Mouse (Mus musculus): ENCODE data around the gene Rab23.

The Rab23 gene

DNA sequence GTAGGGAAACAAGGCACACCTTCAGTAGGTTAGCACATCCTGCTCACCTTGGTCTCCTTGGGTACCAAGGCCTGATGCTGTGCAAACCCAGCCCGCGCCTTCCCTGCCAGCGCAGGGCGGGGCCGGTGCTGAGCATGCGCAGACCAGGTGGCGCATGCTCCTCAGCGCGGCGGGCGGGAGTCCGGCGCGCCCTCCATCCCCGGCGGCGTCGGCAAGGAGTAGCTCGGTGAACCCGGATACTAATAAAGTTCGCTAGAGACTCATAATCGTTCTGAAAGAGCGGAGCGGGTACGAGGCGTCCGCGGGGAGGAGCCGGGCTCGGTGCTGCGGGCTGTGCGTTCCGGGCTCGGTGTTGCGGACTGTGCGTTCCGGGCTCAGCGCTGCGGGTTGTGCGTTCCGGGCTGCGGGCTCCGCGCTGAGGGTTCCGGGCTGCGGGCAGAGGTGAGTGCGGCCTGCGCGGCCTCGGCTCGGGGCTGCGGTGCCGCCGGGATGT lies at the start of gene Rab23:
TSS of gene Rab23 (plus strand) at position 155 of the 493 bp plus-strand sequence.
- peak; percentile 86 for DNase-seq (ENCODE audit: extremely low spot score, low spot score)

GRCm38 (mm10) chr1:33670164-33670616 lies 49.5 kb upstream of the Rab23 start:
- DNase-seq (ENCODE audit: extremely low spot score, low spot score) = peak; percentile 66

- no peak for DNase-seq (ENCODE audit: extremely low spot score, low spot score)
These were observed 48.2 kb upstream of the Rab23 start for GRCm38 (mm10) chr1:33671441-33671840.

DNA sequence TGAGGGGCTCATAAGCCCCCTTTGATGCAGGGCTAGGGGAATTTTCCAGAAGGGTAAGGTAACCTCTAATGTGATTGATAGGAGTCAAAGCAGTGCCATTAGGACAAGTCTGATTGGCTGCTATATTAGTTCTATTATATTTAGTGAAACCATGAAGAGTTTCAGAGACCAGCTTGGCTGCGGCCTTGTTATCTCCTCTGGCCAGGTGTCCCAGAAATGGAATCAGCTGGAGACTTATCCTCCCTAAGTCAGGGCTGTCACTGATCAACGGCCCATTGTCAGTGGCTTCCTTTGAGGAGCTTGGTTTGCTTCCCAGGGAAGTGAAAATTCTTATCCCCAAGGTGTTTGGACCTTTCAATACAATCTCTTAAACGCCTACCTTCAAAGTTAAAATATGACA lies 47.6 kb upstream of the Rab23 start:
- no peak for DNase-seq (ENCODE audit: extremely low spot score, low spot score)

DNA sequence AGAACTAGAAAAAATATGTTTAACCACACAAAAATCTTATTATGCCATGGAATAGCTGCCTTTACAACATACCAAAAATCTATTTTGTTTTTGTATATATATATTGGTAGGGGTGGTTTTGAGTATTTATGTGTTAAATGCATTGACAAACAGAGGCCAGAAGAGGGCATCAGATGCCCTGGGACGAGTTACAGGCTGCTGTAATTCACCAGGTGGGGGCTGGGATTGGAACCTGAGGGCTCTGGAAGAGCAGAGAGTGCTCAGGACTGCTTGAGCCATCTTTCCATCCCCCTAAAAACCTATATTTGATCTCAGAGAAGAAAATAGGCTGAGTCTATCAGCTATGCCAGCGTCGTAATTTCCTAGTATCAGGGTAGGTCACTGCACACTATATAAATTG lies 47.2 kb upstream of the Rab23 start:
- DNase-seq (ENCODE audit: extremely low spot score, low spot score) = peak; percentile 34

DNA sequence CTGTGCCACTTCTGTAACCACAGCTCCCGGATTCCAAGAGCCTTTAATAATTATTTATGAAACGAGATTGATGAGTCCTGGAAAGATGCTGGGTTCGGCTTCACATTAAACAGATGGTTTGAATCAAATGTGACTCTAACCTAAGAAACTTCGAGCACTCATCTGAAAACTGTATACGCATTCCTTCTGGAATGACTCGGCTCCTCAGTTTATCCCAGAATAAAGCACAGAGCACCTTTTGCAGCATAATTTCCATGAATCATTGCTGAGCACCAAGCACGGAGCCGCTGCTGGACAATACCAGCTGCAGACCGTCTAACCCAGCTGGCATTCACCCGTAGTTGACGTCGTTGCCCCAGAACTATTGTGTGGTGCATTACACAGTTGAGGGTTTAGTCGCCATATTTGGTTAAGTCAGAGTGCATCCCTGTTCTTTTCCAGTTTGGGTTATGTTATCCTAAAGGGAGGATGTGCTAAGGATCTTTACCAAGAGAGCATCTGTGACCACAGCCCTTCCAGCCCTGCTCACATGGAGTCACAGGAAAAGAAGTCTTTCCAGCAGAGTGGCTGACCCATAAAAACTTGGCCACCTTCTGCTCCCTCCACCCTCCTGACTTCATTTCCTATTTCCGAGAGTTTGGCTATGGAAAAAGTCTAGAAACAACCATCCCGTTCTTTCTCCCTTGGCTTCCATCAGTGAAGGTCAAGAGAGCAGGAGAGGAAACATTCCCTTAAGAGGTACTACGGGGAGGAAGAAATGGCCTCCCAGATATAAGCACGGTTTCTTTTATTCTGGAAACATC lies 46.3 kb upstream of the Rab23 start:
- no peak for DNase-seq (ENCODE audit: extremely low spot score, low spot score)

- DNase-seq (ENCODE audit: extremely low spot score, low spot score) = no peak
These were observed 39.3 kb upstream of the Rab23 start for GRCm38 (mm10) chr1:33680435-33680834.

- DNase-seq (ENCODE audit: extremely low spot score, low spot score) = no peak
These were observed 38.8 kb upstream of the Rab23 start for GRCm38 (mm10) chr1:33680890-33681289.

DNA sequence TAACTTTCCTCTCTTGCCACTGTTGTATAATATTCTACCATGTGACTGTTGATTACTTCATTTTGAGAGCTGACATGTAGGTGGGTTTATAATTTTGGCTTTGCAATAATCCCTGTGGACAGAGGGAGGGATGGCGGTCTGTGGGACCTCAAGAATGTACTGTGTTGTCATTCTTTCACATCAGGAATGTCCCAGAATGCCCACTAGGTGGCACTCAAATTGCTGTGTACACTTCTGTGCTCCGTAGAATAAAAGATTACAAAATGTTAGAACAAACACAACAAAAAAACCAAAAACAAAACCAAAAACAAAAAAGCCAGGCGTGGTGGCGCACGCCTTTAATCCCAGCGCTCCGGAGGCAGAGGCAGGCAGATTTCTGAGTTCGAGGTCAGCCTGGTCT lies 35.2 kb upstream of the Rab23 start:
- no peak for DNase-seq (ENCODE audit: extremely low spot score, low spot score)

- DNase-seq (ENCODE audit: extremely low spot score, low spot score) = no peak
These were observed 30.9 kb upstream of the Rab23 start for GRCm38 (mm10) chr1:33688810-33689209.

DNA sequence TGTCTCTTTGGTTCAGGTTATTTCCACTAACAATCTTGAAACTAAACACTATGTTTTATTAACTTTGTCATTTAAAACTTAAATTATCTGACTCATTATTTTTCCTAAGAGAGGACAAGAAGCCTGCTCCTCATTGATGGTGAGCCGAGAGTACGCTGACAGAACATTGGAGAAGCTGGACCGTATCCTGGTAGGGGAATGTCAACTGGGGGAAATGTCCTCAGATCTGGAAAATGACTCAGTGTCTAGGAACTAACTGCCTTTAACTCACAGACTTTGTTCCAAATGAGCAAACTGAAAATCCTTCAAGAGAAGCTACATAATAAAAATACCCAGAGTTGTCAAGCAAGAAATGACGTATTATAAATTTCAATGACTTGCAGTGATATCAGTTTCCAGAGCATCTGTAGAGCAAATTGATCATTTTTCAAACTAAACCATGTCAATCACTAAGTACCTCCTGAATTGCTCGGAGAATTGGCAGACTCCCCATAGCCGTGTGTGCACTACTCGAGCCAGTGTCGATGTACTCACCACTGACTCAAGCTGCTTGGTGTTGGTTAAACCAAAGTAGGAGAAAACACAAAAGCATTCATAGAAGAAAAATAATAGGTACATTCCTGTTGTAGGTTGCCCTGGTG lies 30.1 kb upstream of the Rab23 start:
- DNase-seq (ENCODE audit: extremely low spot score, low spot score) = no peak

DNA sequence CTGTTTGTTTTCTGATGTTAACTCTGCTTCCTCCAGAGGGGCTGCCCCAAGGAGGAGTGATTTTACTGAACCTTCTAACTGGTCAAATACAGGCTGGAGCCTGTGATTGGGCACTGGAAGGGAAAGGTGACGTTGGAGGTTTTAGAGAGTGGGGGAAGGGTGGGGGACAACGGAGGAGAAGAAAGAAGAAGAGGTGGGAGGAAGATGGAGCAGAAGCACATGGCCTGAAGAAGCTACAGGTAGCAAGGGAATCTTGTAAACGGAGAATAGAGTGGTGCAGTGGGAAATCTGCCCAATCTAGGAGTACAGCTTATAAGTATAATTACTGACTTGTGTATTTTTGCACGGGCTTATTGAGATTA lies 29.6 kb upstream of the Rab23 start:
- DNase-seq (ENCODE audit: extremely low spot score, low spot score) = no peak

- no peak for DNase-seq (ENCODE audit: extremely low spot score, low spot score)
These were observed 25.8 kb upstream of the Rab23 start for GRCm38 (mm10) chr1:33693893-33694292.

GRCm38 (mm10) chr1:33696016-33696415 lies 23.7 kb upstream of the Rab23 start:
- no peak for DNase-seq (ENCODE audit: extremely low spot score, low spot score)

DNA sequence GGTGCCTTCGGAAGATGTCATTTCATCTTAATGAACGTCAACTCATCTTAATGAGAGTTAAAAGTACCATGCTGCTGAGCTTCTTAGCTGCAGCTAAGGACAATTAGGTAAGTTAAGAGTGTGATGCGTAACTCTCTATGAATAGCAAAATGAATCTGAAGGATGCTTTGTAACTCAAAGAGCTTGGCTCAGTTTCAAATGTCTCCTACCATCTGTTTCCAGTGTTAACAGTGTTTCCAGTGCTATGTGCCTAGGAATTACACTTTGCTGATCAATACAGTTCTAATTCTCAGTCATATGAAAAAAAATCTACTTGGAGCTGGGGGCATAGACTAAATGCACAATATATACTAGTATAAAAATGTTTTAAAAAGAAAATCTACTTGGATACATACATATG lies 18.4 kb upstream of the Rab23 start:
- no peak for DNase-seq (ENCODE audit: extremely low spot score, low spot score)

DNA sequence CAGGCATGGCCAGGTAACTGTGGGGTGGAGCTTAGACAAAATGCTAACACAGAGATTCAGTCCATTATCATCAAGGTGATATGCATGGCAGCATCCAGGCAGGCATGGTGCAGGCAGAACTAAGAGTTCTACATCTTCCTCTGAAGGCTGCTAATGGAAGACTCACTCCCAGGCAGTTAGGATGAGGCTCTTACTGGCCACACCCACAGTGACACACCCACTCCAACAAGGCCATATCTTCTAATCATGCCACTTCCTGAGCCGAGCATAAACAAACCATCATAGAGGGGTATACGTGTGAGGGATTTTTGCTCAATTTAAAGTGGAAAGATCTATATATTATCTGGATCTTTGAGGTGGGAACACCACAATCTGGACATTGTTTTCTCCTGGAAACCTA lies 10.1 kb upstream of the Rab23 start:
- no peak for DNase-seq (ENCODE audit: extremely low spot score, low spot score)

DNA sequence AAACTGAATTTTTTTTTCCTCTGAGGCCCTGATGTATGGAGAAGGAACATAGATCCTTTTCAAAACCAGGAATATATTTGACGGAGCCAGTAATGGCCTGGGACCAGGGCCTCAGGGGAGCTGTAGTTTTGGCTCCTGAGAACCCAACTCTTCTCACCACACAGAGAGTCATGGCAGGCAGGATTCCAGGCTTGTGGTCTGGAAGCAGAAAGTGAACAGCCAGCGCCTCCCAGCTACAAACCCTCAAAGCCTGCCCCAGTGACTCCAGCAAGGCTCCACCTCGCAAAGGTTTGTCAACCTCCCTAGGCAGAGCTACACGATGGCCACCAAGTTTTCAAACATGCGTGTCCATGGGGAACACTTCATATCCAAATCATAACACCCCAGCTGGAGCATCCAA lies 7.7 kb upstream of the Rab23 start:
- no peak for DNase-seq (ENCODE audit: extremely low spot score, low spot score)

DNA sequence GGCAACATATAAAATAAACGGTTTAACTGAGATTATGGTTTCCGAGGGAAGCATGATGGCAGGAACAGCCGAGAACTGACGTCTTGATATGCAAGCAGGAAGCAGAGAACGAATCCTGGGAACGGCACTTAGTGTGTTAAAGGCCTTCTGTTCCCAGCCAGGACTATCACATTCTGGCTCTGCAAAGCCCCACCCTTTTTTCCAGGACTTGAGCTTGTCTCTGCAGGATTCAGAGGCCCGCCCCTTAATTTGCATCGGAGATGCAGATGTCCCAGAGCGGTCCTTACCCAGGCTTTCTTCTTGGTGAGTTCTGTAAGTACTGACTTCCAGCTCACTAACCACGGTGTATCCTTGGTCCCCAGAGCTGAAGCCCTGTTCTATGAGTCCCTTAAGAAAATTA lies 4.9 kb upstream of the Rab23 start:
- peak; percentile 16 for DNase-seq (ENCODE audit: extremely low spot score, low spot score)

DNA sequence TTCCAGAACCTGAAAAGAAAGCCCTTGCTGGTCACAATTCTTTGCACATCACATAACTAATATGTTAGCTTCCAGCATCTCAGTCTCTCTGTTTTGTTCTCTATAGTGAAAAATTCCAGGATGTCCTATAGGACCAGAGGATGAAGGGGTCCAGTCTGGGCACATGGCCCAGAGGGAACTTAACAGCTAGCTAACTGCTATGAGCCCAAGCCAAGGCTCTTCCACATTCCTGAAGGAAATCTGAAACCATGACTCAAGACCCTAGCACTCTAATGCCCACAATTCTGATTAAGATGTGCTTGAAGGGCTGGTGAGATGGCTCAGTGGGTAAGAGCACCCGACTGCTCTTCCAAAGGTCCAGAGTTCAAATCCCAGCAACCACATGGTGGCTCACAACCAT lies 2.1 kb upstream of the Rab23 start:
- no peak for DNase-seq (ENCODE audit: extremely low spot score, low spot score)

DNA sequence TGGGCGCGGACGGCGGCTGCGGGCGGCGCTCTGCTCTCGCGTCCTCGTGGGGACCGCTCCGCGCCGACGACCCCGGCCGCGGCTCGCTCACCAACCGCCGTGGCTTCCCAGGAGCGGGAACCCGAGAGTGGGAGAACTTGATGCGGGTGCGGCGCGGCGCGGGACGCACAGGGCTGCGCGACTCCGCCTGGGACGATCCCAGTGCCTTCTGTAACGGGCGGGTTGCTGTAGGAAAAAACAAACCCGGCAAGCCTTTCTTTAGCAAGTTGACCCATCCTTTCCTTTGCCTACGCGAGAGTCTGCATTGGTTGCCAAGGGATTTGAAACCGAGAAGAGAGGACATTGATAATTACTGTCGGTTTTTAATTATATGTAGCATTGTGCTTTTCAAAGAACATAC lies 544 bp downstream of the Rab23 start:
- no peak for DNase-seq (ENCODE audit: extremely low spot score, low spot score)

DNA sequence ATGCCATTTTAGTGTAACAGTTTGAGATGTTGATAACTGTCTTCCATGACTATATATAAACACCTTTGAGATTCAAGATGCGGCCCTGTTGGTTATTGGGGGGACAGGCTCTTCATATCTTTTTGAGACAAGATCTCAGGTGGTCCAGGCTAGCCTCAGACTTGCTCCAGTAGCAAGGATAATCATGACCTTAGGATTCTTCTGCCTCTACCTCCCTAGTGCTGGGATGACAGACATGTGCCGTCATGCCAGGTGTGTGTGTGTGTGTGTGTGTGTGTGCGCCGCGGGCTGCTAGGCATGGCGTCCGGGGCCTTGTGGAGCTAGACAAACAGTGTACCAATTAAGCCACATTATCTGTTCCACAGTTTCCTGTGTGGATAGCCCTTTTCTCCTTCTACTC lies 1.3 kb downstream of the Rab23 start:
- DNase-seq (ENCODE audit: extremely low spot score, low spot score) = no peak

DNA sequence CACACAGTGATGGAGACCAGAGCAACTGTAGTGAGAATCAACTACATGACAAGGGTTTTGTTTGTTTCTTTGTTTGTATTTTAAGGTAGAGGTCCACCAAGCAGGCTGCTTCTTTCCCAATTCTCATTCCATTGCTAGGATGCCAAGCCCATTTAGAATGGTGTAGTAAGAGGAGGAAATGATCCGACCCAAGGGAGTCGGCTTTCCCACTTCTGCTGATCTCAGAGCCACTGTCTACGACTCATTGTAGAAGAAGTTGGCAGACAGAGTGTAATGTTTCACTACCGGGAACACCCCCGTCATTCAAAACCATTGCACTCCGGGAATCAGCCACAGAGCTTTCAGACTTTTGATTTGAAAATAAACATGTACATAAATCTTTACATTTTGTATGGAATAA lies 4.8 kb downstream of the Rab23 start:
- DNase-seq (ENCODE audit: extremely low spot score, low spot score) = no peak

DNA sequence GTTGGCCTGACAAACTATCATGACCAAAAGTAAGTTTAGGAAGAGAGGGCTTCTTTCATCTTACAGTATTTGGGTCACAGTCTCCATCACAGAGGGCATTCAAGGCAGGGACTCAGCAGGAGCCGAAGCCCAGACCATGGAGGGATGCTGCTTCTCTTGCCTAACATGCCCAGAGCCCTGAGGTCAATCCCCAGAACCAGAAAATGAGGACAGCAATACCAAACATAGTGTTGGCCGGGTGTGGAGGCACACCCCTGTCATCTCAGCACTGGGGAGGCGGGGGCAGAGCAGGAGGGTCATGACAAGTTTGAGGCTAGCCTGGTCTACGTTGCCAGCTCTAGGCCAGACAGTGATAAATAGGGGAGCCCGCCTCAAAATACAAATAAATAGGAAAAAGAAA lies 5.4 kb downstream of the Rab23 start:
- no peak for DNase-seq (ENCODE audit: extremely low spot score, low spot score)

Data from neural tube, embryonic 10.5 days (tissue).